Mouse (Mus musculus): ENCODE results near the gene Slpi.
"Not testable (repeated sequence)": the region's sequence is repeated elsewhere in the genome, so short reads cannot be mapped to it uniquely, and the experiment has no call there.

Gene Slpi

DNA sequence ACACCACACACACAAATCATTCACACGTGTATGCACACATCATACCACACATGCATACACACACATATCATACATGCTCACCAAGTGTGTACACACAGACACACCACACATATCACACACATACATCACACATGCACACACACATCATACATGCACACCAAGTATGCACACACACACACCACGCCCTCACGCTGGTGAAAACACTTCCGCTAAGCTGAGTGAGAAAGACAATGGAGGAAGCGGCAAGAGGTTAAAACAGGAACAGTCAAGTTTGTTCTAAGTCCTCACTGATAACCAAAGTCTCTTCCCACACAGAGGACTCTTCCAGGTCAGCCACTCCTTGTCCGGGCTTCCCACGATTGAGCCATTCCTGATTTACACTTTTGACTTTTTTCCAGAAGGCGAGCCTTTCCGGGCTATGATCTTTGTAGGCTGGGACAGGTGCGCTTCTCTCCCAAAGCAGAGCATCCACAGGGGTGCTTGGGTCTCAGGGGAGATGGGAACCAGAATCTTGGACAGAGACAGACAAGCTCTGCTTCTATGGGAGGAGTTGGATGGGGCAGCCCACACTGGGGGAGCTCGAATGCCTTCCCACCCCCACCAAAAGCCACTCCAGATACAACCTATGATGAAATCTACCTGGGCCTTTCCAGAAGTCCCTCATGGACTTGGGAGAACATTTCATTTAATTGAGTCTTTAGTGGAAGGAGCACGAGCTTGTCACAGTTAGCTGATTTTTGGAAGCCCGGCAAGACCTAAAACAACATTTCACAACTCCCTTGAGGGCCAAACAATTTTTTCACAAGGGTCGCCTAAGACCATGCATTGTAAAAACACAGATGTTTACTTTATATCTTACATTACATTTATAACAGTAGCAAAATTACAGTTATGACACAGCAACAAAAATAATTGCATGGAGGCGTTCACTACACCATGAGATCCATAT, 11.1 kb downstream of the Slpi start:
- no peak for DNase-seq (ENCODE audit: low spot score in 2 of 2)

DNA sequence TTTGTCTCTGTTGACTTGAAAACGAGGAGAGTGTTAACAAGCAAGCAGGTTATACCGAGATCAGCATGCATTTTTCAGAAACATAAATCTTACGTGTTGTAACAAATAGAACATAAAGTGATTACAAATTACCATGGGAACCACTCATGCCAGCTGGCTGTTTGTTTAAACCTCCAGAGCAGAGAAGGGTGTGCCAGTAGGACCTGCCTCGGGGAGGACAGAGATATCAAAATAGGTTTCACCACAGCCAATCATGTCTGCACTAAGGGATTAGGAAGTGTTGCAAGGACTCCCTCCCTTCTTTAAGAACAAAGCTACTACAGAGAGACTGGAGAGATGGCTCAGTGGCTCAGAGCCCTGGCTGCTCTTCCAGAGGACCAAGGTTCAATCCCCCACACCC, 15.7 kb downstream of the Slpi start:
- DNase-seq (ENCODE audit: low spot score in 2 of 2), result no peak

DNA sequence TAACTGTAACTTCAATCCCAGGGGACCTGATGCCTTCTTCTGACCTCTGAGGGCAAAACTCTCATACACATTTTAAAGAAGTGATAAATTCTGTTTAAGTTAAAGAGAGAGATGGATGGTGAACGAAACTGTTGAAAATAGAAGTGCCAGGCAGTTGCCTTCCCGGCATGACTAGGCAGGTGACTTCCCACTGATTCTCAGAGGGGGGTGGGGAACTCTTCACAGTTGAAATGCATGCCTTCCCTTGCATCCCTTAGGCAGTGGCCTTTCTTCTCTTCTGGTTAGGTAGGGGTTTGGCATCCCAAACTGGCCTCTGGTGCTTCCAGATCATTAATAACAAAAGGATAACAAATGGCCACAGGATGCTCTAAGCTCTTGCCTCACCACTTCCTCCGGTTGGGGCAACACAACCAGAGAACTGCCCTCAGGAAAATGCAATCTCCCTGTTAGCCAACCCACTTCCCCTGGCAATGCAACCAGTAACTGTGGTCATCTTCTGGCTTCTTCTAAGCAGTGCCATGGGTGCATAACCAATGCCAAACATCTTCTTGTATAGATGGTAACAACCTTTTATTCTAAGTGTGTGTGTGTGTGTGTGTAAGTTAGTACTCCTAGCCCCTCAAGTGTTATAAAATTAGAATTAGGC, 16.4 kb downstream of the Slpi start:
- DNase-seq (ENCODE audit: low spot score in 2 of 2), result no peak

DNA sequence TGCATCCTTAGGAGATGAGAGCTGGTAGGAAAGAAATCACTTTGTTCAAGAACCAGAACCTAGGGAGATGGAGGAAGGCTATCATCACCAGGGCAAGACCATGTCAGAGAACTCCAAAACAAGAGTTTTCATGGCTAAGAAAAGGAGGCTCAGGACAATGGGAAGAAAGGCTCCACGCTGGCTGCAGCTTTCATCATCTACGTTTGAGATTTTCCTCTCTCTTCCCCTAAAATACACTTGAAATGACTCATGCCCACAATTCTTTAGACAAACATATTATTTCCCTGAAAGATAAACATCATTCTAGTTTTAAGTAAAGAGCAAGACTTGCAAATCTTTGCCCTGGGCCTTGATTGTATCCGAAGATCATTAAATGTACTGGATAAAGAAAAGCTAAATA, 17.5 kb downstream of the Slpi start:
- DNase-seq (ENCODE audit: low spot score in 2 of 2), result no peak

DNA sequence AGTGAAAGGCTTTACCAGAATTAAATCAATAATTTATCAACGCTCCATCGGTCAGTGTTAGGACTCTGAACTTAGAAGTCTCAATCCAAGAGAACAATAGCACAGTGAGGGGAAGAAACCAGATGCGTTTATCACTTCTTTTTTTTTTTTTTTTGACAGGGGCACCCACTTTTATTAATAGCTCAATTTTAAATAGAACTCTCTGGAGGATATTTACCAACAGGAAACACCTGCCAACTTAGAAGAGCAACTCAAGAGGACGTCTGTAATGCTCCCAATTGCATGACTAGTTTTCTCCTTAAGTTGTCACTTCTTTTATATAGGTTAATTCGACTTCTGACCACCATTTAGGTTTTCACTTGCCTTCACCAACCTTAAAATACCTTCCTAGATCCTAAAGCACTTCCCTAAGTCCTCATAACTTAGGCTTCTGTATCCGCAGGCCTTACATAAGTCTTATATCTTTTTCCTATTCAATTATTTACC, 20.2 kb downstream of the Slpi start:
- DNase-seq (ENCODE audit: low spot score in 2 of 2), result no peak

DNA sequence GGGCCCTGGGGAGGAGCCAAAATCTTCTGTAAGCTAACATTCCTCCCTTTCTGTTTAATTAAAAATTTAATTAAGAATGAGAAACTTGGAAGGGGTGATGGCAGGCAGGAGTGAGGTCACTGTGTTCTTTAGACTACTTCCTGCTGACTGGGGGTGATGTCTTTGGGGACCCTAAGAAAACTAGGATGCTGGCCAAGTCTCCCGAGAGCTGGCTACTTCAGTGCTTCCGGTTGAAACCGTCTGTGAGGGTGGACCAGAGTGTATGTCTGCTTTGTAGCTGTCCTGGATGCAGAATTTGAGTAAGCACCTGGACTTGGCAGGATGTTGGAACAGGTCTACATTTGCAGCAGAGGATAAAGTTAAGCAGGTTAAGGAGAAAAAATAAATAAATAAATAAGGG, 21.9 kb downstream of the Slpi start:
- no peak for DNase-seq (ENCODE audit: low spot score in 2 of 2)

DNA sequence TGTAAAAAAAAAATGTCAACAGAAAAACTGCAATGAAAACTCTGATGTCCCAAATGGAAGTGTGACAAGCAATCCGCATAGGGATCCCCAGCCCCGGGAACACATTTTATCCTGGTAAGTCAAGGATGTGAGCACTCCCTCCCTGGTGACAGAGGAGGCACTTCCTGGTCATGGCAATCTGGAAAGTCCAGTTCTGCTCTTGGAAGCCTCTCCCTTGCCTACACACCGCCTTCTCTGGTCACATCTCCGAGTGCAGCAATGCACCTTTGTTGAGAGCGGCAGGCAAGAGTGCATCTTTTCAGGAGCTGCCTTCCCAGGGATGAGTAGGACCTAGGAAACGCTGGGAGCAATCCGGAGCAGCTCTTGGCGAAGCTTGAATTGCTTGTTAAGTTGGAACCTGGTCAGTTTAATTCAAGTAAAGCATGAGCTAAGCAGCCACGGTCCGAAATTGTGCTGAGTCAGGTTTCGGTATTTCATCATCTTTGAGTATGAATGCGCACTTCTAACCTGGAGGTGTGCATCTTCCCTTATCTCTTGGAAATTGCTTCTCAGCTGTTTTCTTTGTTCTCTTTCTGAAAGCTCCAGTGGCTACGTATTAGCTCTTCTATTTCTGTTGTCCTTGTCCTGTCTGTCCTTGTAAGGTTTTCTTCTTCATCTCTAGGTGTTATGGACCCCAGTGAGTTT, 27.8 kb downstream of the Slpi start:
- no peak for DNase-seq (ENCODE audit: low spot score in 2 of 2)

DNA sequence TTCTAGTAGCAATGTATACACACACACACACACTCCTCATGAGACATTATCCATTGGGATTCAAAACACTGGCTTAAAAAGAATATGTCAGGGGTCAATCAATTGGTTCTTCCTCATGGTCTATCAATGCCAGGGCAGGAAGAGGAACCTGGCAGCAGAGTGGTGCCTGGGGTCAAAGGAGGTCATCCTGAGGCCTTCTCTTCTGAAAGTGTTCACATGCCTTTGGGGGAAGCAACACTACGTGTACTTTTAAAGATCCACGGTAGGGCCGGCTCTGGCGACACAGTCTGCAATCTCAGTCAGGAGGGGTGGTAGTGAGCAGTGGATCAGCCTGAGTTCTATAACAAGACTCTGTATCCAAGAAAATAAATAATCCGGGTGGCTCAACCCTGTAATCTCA, 29.2 kb downstream of the Slpi start:
- no peak for DNase-seq (ENCODE audit: low spot score in 2 of 2)

DNA sequence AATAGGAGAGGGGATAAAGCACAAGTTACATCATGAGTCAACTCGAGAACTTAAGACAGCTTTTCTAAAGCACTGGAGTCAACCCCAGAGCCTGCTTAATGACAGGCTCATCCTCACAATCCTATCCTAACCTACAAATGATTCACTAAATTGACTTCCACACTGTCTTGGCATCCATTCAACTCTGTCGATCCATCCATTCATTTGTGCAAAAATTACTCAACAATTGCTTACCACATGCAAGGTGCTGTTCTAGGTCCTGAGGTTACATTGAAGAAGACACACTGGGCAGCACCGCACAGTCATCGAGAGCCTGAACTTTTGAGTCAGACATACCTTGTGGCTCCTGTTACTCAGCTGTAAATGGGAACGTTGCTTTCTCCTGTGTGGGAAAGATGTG, 29.9 kb downstream of the Slpi start:
- no peak for DNase-seq (ENCODE audit: low spot score in 2 of 2)

DNA sequence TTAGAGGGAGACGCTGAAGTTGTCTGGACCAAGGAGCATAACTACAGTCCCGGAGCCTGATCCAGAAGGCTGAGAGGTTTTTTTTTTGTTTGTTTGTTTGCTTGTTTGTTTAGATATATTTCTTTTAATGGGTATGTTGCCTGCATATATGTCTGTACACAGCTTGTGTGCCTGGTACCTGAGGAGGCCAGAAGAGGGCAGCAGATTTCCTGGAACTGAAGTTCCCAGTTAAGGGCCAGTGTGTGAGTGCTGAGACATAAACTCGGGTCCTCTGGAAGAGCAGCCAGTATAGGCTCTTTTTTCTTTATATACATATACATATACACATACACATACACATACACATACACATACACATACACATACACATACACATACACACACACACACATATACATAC, 30.5 kb downstream of the Slpi start:
- no peak for DNase-seq (ENCODE audit: low spot score in 2 of 2)

DNA sequence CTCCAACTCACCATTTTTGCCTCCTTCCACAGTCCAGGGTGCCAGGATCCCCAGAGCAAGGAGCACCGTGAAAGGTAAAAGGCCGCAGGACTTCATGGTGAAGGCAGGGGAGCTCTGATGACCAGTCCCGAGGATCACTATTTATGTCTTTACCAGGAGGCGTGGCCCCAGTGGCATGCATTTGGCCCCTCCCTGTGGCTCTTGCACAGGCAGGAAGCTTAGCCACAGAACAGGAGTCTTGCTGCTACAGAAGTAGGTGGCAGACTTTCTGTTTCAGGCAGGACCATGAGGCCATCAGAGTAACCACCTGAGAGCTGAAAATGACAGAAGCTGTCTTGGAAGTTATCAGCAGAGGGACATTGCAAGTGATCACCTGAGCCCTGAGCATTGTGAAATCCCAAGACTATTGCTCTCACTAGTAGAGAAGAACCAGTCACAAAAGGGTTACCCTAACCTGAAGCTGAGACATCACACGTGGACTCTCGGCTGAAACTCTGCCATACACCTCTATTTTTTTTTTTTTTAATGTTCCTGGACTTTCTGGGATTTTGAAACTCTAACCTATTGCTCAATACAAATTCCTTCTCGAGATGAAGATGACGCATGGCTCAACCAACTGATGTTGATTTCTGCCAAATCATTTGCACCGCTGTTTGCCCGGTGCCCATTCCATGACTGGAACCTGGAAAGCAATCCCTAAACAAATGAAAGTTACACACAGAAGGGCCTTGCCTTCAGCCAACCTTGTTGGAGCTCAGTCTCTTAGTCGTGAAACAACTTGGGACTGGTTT, 32.5 kb downstream of the Slpi start:
- DNase-seq (ENCODE audit: low spot score in 2 of 2), result no peak

DNA sequence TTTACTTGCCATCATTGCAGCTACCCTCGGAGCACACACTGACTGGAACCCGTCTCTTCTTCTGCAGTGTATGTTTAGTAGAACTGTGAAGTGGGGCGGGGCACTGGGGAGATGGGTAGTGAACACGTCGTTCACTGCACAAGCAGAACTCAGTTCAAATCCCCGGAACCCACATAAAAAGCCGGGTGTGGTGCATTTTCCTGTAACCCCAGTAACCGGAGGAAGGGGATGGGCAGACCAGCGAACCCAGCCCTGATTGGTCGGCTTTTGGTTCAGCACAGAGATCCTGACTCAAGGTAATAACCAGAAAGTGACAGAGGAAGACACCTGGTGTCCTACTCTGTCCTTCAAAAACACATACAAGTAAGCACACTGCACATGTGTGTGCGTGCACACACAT, 35.5 kb downstream of the Slpi start:
- no peak for DNase-seq (ENCODE audit: low spot score in 2 of 2)

DNA sequence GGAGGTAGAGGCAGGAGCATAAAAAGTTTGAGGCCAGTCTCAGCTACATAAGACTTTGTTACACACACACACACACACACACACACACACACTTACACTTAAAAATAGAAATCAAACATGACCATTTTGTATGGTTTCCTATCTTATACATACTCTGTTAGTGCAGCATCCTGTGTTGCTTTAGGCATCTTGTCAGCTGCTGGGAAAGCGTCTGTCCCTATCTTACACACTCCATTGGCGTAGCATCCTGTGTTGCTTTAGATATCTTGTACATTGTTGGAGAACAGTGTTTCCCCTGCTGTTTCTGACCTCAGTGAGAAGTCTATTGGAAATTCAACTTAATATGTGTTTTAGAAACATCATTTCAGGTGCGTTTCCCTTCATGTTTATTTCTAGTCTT, 36.2 kb downstream of the Slpi start:
- DNase-seq (ENCODE audit: low spot score in 2 of 2), result no peak

DNA sequence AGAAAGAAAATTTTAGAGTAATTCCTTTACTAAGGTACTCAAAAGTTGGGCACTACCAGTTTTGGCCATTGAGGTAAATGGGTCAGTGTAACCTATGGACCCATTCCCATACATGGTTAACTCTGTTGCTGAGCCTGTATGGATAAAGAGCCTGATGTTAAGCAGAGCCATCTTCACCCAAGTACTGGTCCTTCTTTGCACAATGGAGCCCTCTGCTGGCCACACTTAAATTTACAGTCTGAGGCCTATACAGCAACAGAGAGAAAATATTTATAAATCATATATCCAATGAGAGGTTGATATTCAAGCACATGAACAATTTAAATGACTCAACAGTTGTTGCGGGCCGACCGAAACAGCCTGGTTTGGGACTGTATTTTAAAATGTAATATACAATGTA, 39.9 kb downstream of the Slpi start:
- no peak for DNase-seq (ENCODE audit: low spot score in 2 of 2)

DNA sequence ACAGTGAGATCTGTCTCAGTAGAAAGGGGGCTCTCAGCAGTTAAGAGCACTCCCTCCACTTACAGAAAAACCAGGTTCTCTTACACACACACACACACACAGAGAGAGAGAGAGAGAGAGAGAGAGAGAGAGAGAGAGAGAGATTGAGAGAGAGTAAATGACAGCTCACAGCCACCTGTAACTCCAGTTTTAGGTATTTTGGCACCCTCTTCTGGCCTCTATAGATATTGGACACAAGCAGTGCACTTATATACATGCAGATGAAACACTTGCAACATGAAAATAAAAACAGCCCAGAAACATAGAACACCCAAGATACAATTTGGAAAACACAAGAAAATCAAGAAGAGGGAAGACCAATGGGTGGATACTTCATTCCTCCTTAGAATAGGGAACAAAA, 41.2 kb downstream of the Slpi start:
- DNase-seq (ENCODE audit: low spot score in 2 of 2), result not testable (repeated sequence)

DNA sequence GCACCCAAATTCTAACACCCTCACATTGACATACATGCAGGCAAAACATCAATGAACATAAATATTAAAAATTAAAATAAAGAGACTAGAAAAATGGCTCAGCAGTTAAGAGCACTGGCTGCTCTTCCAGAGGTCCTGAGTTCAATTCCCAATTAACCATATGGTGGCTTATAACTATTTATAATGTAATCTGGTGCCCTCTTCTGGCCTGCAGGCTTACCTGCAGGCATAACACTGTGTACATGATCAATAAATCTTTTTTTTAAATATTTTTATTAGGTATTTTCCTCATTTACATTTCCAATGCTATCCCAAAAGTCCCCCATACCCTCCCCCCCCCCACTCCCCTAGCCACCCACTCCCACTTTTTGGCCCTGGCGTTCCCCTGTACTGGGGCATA, 45.2 kb downstream of the Slpi start:
- not testable (repeated sequence) for DNase-seq (ENCODE audit: low spot score in 2 of 2)

DNA sequence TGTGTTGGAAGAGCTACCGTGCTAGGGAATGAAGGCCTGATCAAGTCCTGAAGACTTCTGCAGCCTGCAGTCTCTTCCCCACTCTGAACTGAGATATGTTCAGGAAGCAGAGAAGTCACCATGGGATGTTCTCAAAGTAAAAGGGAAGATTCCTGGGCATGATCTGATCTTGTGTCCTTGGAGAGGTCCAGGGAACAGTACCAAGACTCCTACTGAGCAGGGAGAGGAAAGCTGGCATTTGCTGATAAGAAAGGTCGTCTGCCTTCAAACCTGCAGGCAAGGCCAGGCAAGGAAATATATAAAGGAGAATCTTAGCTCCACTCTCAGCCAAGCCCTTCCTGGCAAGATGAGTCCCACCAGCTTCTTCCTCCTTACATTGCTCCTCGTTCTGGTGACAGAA, 56.5 kb downstream of the Slpi start, which contains the start of gene Svs5:
TSS of gene Svs5 (plus strand) at position 301 of the 400 bp plus-strand sequence.
- DNase-seq (ENCODE audit: low spot score in 2 of 2), result not testable (repeated sequence)

DNA sequence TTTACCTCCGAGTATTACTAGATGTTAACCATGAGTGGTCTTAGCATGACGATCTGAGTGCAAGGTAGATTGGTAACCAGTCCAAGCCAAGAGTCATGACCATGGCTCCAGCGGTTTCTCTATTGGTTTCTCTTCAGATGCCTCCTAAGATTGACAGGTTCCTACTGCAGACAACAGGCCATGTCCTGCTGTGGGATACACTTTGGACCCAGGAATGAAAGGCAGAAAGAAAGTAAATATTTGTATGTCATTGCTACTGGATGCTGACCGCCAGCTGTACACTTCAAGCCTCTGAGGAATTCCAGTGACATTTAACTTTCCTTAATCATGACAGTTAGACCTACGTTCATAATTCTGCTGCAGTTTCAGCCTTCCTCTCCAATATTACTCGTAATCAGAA, 67.9 kb downstream of the Slpi start:
- no peak for DNase-seq (ENCODE audit: low spot score in 2 of 2)

DNA sequence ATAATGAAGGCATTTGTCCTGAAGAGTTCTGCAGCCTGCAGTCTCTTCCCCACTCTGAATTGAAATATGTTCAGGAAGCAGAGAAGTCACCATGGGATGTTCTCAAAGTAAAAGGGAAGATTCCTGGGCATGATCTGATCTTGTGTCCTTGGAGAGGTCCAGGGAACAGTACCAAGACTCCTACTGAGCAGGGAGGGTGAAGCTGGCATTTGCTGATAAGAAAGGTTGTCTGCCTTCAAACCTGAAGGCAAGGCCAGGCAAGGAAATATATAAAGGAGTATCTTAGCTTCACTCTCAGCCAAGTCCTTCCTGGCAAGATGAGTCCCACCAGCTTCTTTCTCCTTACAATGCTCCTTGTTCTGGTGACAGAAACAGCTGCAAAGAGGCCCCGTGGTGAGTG, 72.4 kb downstream of the Slpi start, which contains the start of gene Svs6:
TSS of gene Svs6 (plus strand) at position 301 of the 400 bp plus-strand sequence.
- not testable (repeated sequence) for DNase-seq (ENCODE audit: low spot score in 2 of 2)

DNA sequence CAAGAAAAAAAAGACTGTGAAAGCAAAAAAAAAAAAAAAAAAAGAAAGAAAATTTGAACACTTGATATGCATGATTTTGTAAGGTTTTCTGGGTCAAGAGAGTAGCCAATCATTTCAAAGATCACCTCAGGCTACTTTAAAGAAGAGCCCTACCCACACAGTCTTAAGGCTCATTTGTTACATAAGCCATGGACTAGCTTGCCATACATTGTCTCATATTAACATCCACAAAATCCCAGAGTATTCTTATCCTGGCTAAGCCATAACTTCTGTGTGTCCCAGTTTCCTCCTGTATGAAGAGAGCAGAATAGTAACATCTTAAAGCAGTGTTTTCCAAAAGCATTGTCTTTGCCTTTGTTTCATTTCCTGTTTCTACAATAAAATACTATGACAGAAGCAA, 73.4 kb downstream of the Slpi start:
- DNase-seq (ENCODE audit: low spot score in 2 of 2), result not testable (repeated sequence)

DNA sequence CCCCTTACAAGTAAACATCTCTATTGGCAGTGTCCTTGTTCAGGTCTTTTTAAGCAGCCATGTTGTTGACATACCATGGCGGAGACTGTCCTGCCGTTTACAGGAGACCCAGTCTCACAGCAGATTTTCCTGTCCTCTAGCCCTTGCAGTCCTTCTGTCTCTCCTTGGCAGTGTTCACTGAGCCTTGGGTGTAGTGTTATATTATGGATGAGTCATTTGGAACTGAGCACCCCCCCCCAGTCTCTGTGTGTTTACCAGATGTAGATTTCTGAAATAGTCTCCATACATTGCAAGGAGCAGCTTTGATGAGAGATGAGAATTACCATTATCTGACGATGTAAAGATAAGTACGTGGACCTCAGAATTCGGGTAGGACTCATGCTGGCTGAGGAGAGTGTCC, 76.3 kb downstream of the Slpi start:
- no peak for DNase-seq (ENCODE audit: low spot score in 2 of 2)

All from heart, adult 9 months (tissue).